Mouse (Mus musculus) liver, embryonic 11.5 days (tissue): Measurements from ENCODE around the gene Haus2. TPM values are rescaled to one million over a fixed set of nuclear protein-coding genes. Genes with fewer than 3 reads are reported as not detected.
A peak's percentile ranks its signal among the peaks of the same experiment; 100 is the strongest.

Source experiments
- ATAC-seq: fragments of 200-750 bp; cut with Nextera tagmentation; replicated peaks from 2 replicates; pipeline ENCODE4 v1.8.0; 2017; ENCODE audit warnings: moderate number of reproducible peaks, mild to moderate bottlenecking, moderate TSS enrichment, moderate library complexity; ENCODE audit not compliant: low FRiP score
- DNase-seq: peaks from one replicate; pipeline ENCODE4 v3.0.0-alpha.2; 2017; ENCODE audit warnings: low spot score
- H3K27ac ChIP-seq: fragments of 300-500 bp; sonication (generic); 2 replicates; pipeline ENCODE4 v1.5.1; 2014; ENCODE audit warnings: mild to moderate bottlenecking, low read depth, low read length, control low read depth
- H3K27me3 ChIP-seq: fragments of 300-500 bp; sonication (generic); replicated peaks from 2 replicates; pipeline ENCODE4 v1.6.1; 2014; ENCODE audit warnings: low read length, mixed read lengths; ENCODE audit not compliant: control insufficient read depth, insufficient read depth
- H3K36me3 ChIP-seq: fragments of 300-500 bp; sonication (generic); 2 replicates; pipeline ENCODE4 v1.6.1; 2014; ENCODE audit warnings: mild to moderate bottlenecking, low read length, moderate library complexity, mixed read lengths; ENCODE audit not compliant: control insufficient read depth, insufficient read depth
- H3K4me1 ChIP-seq: fragments of 300-500 bp; sonication (generic); replicated peaks from 2 replicates; pipeline ENCODE4 v1.6.1; 2014; ENCODE audit warnings: low read length, mixed read lengths; ENCODE audit not compliant: control insufficient read depth, insufficient read depth
- H3K4me2 ChIP-seq: fragments of 300-500 bp; sonication (generic); 2 replicates; pipeline ENCODE4 v1.6.1; 2014; ENCODE audit warnings: mild to moderate bottlenecking, control low read depth, moderate library complexity
- H3K4me3 ChIP-seq: fragments of 300-500 bp; sonication (generic); 2 replicates; pipeline ENCODE4 v1.5.1; 2014; ENCODE audit warnings: low read depth, low read length, control low read depth
- H3K9ac ChIP-seq: fragments of 300-500 bp; sonication (generic); 2 replicates; pipeline ENCODE4 v1.6.1; 2014; ENCODE audit warnings: low read depth, low read length, control low read depth
- H3K9me3 ChIP-seq: fragments of 300-500 bp; sonication (generic); 2 replicates; pipeline ENCODE4 v1.6.1; 2016; ENCODE audit warnings: low read length, inconsistent platforms, mixed read lengths; ENCODE audit not compliant: control insufficient read depth
- WGBS: fragments of 180-500 bp; shearing (Covaris S2); extraction: QIAGEN DNeasy Blood & Tissue Kit; methylation state at CpG from one replicate; pipeline ENCODE4 v1.1.7; 2014; 5-methylcytosine and 5-hydroxymethylcytosine counted together
- polyA plus RNA-seq: library from polyadenylated mRNA; unstranded; fragments of >200 nt; fragmentation: Nextera tagmentation; extraction: Ambion mirVana; gene quantifications from 2 replicates; pipeline ENCODE4 v1.2.1, GENCODE M21; 2014

The Haus2 gene
- polyA plus RNA-seq, 1 experiment from 2014 or later, result 30.6 TPM

- no peak overlapping the region for H3K4me3 ChIP-seq
- H3K27me3 ChIP-seq, result no peaks in the 10 kb centered on the region
- H3K9ac ChIP-seq, result no peak overlapping the region
- no peaks in the 10 kb centered on the region for H3K36me3 ChIP-seq
- no peak overlapping the region for H3K4me2 ChIP-seq
- peaks cover 30% of the 10 kb centered on the region for H3K4me1 ChIP-seq
- 74% methylated on average over 2 of the region's 2 CpGs for WGBS
- H3K9me3 ChIP-seq, result no peaks in the 10 kb centered on the region
- H3K27ac ChIP-seq, result no peak overlapping the region
- ATAC-seq, result no peak
- no peak for DNase-seq
These were observed 45.5 kb downstream of the Haus2 start for GRCm38 (mm10) chr2:120654693-120655092.

DNA sequence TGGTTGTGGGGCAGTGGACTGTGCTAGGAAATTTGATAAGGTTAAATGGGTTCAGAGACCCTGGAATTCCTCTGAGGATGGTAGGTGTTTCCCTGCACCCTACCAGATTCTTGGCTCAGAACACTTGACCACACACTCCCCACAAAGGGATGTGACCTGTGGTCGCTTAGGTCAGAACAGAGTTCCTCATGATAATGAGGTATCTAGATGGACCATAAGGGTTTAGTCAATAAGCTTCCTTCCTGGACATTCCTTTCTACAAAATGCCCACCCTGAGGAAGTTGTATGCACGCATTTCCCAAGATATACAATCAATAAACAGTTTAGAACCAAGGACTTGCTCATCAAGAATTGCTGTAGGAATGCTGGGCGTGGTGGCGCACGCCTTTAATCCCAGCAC lies 46.7 kb downstream of the Haus2 start:
- ATAC-seq (no peak), DNase-seq (no peak)
- Histone ChIP-seq H3K27me3 (no peaks in the 10 kb centered on the region), H3K9ac (no peak overlapping the region), H3K4me3 (no peak overlapping the region), H3K27ac (no peak overlapping the region), H3K4me1 (peaks cover 39% of the 10 kb centered on the region), H3K36me3 (no peaks in the 10 kb centered on the region), H3K4me2 (no peak overlapping the region), H3K9me3 (no peaks in the 10 kb centered on the region)
- WGBS, result 73% methylated on average over 5 of the region's 5 CpGs

GRCm38 (mm10) chr2:120656711-120657110 lies 47.5 kb downstream of the Haus2 start:
- H3K9ac ChIP-seq, result no peak overlapping the region
- ATAC-seq (peak; percentile 69), DNase-seq (no peak)
- H3K27ac ChIP-seq, result peak overlapping the region; percentile 32; the same call in 1 of the 2 replicates
- H3K9me3 ChIP-seq, result no peaks in the 10 kb centered on the region
- 55% methylated on average over 2 of the region's 2 CpGs for WGBS
- no peak overlapping the region for H3K4me3 ChIP-seq
- no peaks in the 10 kb centered on the region for H3K27me3 ChIP-seq
- no peaks in the 10 kb centered on the region for H3K36me3 ChIP-seq
- peaks cover 46% of the 10 kb centered on the region for H3K4me1 ChIP-seq
- peak overlapping the region; percentile 22; the same call in 1 of the 2 replicates for H3K4me2 ChIP-seq

DNA sequence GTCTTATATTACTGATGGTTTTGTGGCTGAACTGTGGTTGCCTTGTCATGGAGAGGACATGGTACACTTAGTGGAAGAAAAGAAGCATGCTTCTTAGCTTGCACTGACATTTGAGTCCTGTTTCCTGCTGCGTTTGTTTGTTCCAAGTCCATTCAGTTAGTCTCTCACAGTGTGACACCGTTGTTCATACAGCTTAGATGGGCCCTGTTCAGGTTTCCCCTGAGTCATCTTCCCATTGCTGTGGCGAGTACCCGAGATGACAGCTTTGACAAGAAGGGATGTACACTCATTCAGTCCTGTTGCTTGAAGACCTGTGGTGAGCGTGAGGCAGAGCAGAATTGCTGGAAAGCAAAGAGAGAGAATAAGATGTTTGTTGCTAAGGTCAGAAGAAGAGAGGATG lies 49.3 kb downstream of the Haus2 start:
- H3K4me1 ChIP-seq, result peaks cover 43% of the 10 kb centered on the region
- H3K4me2 ChIP-seq, result no peak overlapping the region
- H3K9me3 ChIP-seq, result no peaks in the 10 kb centered on the region
- H3K9ac ChIP-seq, result no peak overlapping the region
- H3K4me3 ChIP-seq, result no peak overlapping the region
- 55% methylated on average over 5 of the region's 5 CpGs for WGBS
- no peaks in the 10 kb centered on the region for H3K36me3 ChIP-seq
- H3K27ac ChIP-seq, result no peak overlapping the region; the same call in 1 of the 2 replicates
- DNase-seq (no peak), ATAC-seq (no peak)
- H3K27me3 ChIP-seq, result no peaks in the 10 kb centered on the region

DNA sequence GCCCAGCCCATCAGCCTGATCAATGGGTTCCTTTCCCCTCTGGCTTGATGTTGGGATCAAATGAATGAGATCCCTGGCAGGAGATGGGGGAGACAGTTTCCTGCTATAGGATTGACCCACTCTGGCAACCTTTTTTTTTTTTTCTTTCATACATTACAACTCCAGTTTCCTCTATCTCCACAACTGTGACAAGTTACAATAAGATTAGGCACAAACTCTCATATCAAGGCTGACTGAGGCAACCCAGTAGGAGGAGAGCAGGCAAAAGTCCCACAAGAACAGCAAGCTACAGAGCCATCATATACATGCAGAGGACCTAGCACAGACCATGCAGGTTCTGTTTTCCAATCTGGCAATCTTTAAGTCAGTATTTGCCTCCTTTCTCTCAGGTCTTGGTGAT lies 50.1 kb downstream of the Haus2 start:
- H3K4me2 ChIP-seq, result peak overlapping the region; percentile 12; the same call in 1 of the 2 replicates
- H3K27ac ChIP-seq, result no peak overlapping the region
- no peaks in the 10 kb centered on the region for H3K36me3 ChIP-seq
- H3K9ac ChIP-seq, result no peak overlapping the region
- H3K27me3 ChIP-seq, result no peaks in the 10 kb centered on the region
- DNase-seq (no peak), ATAC-seq (no peak)
- H3K4me1 ChIP-seq, result peaks cover 43% of the 10 kb centered on the region
- H3K4me3 ChIP-seq, result no peak overlapping the region
- H3K9me3 ChIP-seq, result no peaks in the 10 kb centered on the region

GRCm38 (mm10) chr2:120660486-120661078 lies 51.4 kb downstream of the Haus2 start:
- no peaks in the 10 kb centered on the region for H3K9me3 ChIP-seq
- ATAC-seq (peak; percentile 86), DNase-seq (no peak)
- WGBS, result 37% methylated on average over 5 of the region's 5 CpGs
- peak overlapping the region; percentile 35 for H3K4me2 ChIP-seq
- no peak overlapping the region for H3K9ac ChIP-seq
- H3K4me1 ChIP-seq, result peaks cover 43% of the 10 kb centered on the region
- H3K27me3 ChIP-seq, result no peaks in the 10 kb centered on the region
- H3K27ac ChIP-seq, result no peak overlapping the region
- no peaks in the 10 kb centered on the region for H3K36me3 ChIP-seq
- H3K4me3 ChIP-seq, result no peak overlapping the region

DNA sequence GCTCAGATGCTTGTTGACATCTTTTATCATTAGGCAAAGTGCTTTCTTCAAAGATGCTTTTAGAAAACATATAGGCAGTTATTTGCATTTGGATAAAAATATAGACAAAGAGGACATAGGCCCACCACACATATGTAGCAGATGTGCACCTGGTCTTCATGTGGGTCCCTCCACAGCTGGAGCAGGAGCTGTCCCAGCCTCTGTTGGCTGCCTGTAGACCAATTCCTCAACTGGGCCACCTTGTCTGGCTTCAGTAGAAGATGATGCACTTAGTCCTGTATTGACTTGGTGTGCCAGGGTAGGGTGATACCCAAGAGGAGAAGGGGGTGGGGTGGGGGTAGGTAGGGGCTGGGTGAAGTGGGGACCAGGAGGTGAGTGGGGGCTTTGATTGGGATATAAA lies 53.6 kb downstream of the Haus2 start:
- H3K27me3 ChIP-seq, result no peaks in the 10 kb centered on the region
- H3K9me3 ChIP-seq, result no peaks in the 10 kb centered on the region
- H3K27ac ChIP-seq, result no peak overlapping the region
- no peak overlapping the region for H3K9ac ChIP-seq
- no peak for DNase-seq
- no peaks in the 10 kb centered on the region for H3K36me3 ChIP-seq
- H3K4me2 ChIP-seq, result no peak overlapping the region
- no peak overlapping the region for H3K4me3 ChIP-seq
- H3K4me1 ChIP-seq, result peaks cover 29% of the 10 kb centered on the region
- ATAC-seq, result no peak

- no peaks in the 10 kb centered on the region for H3K9me3 ChIP-seq
- H3K36me3 ChIP-seq, result no peaks in the 10 kb centered on the region
- H3K27ac ChIP-seq, result no peak overlapping the region
- DNase-seq, result no peak
- H3K9ac ChIP-seq, result no peak overlapping the region
- no peaks in the 10 kb centered on the region for H3K27me3 ChIP-seq
- no peak for ATAC-seq
- no peak overlapping the region for H3K4me2 ChIP-seq
- 71% methylated on average over 3 of the region's 3 CpGs for WGBS
- H3K4me3 ChIP-seq, result no peak overlapping the region
- H3K4me1 ChIP-seq, result peaks cover 26% of the 10 kb centered on the region
These were observed 54.4 kb downstream of the Haus2 start for GRCm38 (mm10) chr2:120663491-120664154.

DNA sequence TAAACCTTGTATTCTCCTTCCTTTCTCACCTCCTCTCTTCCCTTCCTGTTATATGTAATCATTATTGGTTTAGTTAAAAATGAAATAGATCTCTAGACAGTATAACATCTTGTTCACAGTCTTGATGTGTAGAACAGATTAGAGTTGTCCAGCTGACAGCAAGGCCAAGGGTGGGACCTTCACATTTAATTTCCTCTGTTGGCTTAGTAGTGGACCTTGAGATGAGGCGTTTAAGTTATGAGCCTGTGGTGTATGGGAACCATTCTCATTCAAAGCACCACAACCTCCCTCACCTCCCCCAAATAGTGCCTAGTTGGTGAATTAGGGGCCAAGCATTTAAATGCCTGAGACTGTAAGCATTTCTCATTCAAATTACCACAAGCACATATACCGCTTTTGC lies 58.3 kb downstream of the Haus2 start:
- H3K4me3 ChIP-seq, result no peak overlapping the region
- 74% methylated on average over 2 of the region's 2 CpGs for WGBS
- H3K4me1 ChIP-seq, result no peaks in the 10 kb centered on the region
- no peaks in the 10 kb centered on the region for H3K9me3 ChIP-seq
- no peak for ATAC-seq
- DNase-seq, result no peak
- H3K27me3 ChIP-seq, result no peaks in the 10 kb centered on the region
- H3K4me2 ChIP-seq, result no peak overlapping the region
- H3K27ac ChIP-seq, result no peak overlapping the region
- no peak overlapping the region for H3K9ac ChIP-seq
- no peaks in the 10 kb centered on the region for H3K36me3 ChIP-seq
